Mouse (Mus musculus) lung, embryonic 16.5 days (tissue): ENCODE results near the gene Olfm3. TPM values are rescaled to one million over a fixed set of nuclear protein-coding genes. Genes with fewer than 3 reads are reported as not detected.

Source experiments
- ATAC-seq: fragments of 200-750 bp; cut with Nextera tagmentation; 2 replicates; pipeline ENCODE4 v1.8.0; 2017; ENCODE audit warnings: low read depth, mild to moderate bottlenecking, moderate library complexity
- H3K27ac ChIP-seq: fragments of 300-500 bp; sonication (generic); 2 replicates; pipeline ENCODE4 v1.5.1; 2014; ENCODE audit warnings: mild to moderate bottlenecking, control low read depth, low read length
- H3K27me3 ChIP-seq: fragments of 300-500 bp; sonication (generic); 2 replicates; pipeline ENCODE4 v1.6.1; 2014; ENCODE audit warnings: low read depth, low read length, mixed read lengths; ENCODE audit not compliant: control insufficient read depth, insufficient read depth
- H3K36me3 ChIP-seq: fragments of 300-500 bp; sonication (generic); 2 replicates; pipeline ENCODE4 v1.6.1; 2014; ENCODE audit warnings: low read length; ENCODE audit not compliant: control insufficient read depth, insufficient read depth
- H3K4me1 ChIP-seq: fragments of 300-500 bp; sonication (generic); replicated peaks from 2 replicates; pipeline ENCODE4 v1.6.1; 2014; ENCODE audit warnings: low read length, mixed read lengths; ENCODE audit not compliant: control insufficient read depth, insufficient read depth
- H3K4me2 ChIP-seq: fragments of 300-500 bp; sonication (generic); 2 replicates; pipeline ENCODE4 v1.6.1; 2014; ENCODE audit warnings: low read depth, low read length, control low read depth
- H3K4me3 ChIP-seq: fragments of 300-500 bp; sonication (generic); 2 replicates; pipeline ENCODE4 v1.5.1; 2014; ENCODE audit warnings: mild to moderate bottlenecking, low read length, control low read depth
- H3K9ac ChIP-seq: fragments of 300-500 bp; sonication (generic); 2 replicates; pipeline ENCODE4 v1.6.1; 2014; ENCODE audit warnings: low read length, control low read depth
- H3K9me3 ChIP-seq: fragments of 300-500 bp; sonication (generic); 2 replicates; pipeline ENCODE4 v1.6.1; 2016; ENCODE audit warnings: low read length; ENCODE audit not compliant: control insufficient read depth
- WGBS: fragments of 180-500 bp; shearing (Covaris S2); extraction: QIAGEN DNeasy Blood & Tissue Kit; methylation state at CpG from one replicate; pipeline ENCODE4 v1.1.7; 2014; 5-methylcytosine and 5-hydroxymethylcytosine counted together
- polyA plus RNA-seq: library from polyadenylated mRNA; unstranded; fragments of >200 nt; fragmentation: Nextera tagmentation; extraction: Ambion mirVana; gene quantifications from 2 replicates; pipeline ENCODE4 v1.2.1, GENCODE M21; 2015

Olfm3 gene
- polyA plus RNA-seq, 1 experiment from 2014 or later = 0.08 TPM

DNA sequence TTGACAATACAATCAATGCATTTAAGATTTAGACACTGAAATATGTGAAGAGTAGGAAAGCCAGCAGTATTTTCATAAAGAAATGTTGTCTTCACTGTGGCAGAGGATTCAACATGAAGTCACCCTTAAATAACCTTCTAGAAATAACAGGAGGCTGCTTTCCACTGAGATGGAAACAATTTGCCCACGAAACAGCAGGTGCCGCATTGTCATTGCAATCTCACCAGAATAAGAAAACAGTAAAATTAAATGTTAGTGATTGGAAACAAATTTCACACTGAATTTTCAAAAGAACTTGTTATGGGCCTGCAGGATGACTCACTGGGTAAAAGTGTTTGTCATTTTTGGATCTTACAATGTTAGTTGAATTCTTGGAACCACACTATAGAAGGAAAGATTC lies 29.0 kb downstream of the Olfm3 start:
- ATAC-seq = no peak
- no peaks in the 10 kb centered on the region for H3K9me3 ChIP-seq
- WGBS = 82% methylated on average over 2 of the region's 2 CpGs
- H3K27me3 ChIP-seq = no peaks in the 10 kb centered on the region
- no peak overlapping the region for H3K27ac ChIP-seq
- no peaks in the 10 kb centered on the region for H3K36me3 ChIP-seq
- no peak overlapping the region for H3K4me3 ChIP-seq
- H3K4me2 ChIP-seq = no peak overlapping the region
- no peaks in the 10 kb centered on the region for H3K4me1 ChIP-seq
- H3K9ac ChIP-seq = no peak overlapping the region

DNA sequence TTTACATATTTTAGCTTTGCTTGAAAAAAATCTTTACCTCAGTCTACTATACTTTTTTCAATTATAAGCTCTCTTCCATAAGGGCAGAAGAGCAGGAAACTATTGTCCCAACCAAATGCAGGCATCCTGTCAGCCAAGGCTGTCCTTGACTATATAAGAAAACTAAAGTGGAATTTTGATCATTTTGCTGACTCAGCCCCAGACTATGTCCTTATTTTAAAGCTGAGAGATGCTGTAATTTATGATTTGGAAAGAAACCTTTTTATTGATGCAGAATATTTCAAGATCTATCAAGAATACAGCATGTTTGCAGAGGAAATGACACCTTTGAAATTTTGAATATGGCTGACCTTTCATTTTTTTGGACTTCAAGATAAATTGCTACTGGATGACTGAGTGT lies 51.0 kb downstream of the Olfm3 start:
- Histone ChIP-seq H3K36me3 (no peaks in the 10 kb centered on the region), H3K4me2 (no peak overlapping the region), H3K4me3 (no peak overlapping the region), H3K9ac (no peak overlapping the region), H3K27me3 (no peaks in the 10 kb centered on the region), H3K4me1 (no peaks in the 10 kb centered on the region), H3K9me3 (no peaks in the 10 kb centered on the region), H3K27ac (no peak overlapping the region)
- no peak for ATAC-seq

DNA sequence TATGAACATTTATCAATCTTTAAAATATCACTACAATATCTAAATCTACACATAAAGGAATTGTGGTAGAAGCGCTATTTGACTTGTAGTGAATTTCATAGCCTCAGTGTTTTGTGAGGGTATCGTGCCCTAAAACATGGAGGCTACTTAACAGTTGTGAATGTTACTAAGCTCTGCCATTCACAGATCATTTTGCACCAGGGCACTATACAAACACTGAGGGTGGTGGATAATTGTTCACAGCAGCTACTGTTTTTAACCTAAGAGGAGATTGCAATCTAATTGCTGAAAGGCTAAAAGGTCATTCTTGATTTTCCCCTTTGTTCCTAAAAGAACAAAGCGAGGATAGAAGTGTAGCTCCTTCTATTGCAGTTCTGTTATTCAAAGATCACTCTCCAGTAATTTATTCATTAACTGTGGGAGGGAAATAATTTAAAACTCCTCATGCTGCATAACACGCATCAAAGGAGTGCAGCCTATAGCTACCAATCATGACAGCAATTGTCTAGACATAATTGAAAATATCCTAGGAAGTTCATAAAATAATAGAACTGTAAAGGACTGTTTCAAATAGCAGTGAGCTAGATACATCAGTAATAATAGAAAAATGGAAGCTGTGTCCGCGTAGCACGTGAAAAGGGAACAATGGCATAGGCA lies 55.6 kb downstream of the Olfm3 start:
- no peaks in the 10 kb centered on the region for H3K9me3 ChIP-seq
- ATAC-seq = no peak
- no peak overlapping the region for H3K4me2 ChIP-seq
- no peak overlapping the region for H3K4me3 ChIP-seq
- no peaks in the 10 kb centered on the region for H3K36me3 ChIP-seq
- WGBS = 73% methylated on average over 7 of the region's 7 CpGs
- H3K4me1 ChIP-seq = no peaks in the 10 kb centered on the region
- H3K9ac ChIP-seq = no peak overlapping the region
- H3K27me3 ChIP-seq = no peaks in the 10 kb centered on the region
- no peak overlapping the region for H3K27ac ChIP-seq

DNA sequence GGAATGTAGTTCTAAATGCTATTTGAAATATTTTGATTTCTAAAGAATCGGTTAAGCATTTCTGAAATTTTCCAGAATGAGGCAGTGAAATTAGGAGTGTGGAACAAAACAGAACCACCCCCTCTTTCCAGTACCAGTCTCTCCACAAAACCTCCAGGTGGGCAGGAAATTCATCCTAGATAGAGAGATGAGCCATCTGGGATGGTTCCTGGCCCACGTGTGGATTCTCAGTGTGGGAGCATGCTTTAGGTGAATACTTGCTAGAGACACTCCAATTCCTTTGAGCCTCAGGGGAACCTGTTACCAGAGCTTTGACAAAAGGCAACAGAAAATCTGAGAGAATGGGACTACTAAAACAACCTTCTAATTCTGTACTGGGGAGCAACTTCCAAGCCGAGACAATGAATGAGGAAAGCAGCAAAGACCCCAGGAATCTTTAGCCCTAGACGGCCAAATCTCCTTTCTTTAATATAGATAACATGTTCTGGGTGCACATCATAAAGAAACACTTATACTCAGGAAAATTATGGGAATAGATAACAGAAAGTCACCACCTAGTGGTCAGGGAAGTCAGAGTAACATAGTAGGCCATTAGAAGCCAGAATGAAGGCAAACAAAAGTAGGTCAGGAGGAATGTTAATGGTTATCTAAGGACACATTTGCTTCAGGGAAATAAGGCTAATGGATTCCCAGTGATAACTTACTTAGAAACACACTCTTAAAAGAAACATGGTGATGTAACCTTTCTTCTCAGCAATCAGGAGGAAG lies 58.6 kb downstream of the Olfm3 start:
- Histone ChIP-seq H3K36me3 (no peaks in the 10 kb centered on the region), H3K27ac (no peak overlapping the region), H3K9ac (no peak overlapping the region), H3K27me3 (no peaks in the 10 kb centered on the region), H3K4me2 (no peak overlapping the region), H3K4me3 (no peak overlapping the region), H3K4me1 (no peaks in the 10 kb centered on the region), H3K9me3 (no peaks in the 10 kb centered on the region)
- 59% methylated on average over 4 of the region's 4 CpGs for WGBS
- ATAC-seq = no peak

DNA sequence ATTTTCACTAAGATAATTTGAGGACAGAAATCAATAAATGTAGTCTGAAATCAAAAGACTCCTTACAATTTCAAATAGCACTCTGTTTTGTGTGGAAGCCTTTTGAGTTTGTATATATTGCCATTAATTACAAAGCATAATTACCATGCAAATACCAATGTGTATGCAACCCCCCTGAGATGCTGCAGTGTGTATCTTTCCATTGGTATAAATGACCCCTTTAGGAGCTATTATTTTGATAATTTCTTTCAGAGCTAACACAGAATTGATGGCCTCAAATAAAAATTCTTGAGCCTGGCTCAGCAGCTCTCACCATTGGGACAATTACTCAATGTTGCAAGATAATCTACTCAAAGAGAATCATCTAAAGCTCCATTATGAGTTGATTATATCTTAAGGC lies 67.3 kb downstream of the Olfm3 start:
- no peaks in the 10 kb centered on the region for H3K36me3 ChIP-seq
- no peak overlapping the region for H3K27ac ChIP-seq
- H3K4me2 ChIP-seq = no peak overlapping the region
- no peak overlapping the region for H3K4me3 ChIP-seq
- H3K9ac ChIP-seq = no peak overlapping the region
- no peaks in the 10 kb centered on the region for H3K27me3 ChIP-seq
- no peak for ATAC-seq
- no peaks in the 10 kb centered on the region for H3K4me1 ChIP-seq
- no peaks in the 10 kb centered on the region for H3K9me3 ChIP-seq

DNA sequence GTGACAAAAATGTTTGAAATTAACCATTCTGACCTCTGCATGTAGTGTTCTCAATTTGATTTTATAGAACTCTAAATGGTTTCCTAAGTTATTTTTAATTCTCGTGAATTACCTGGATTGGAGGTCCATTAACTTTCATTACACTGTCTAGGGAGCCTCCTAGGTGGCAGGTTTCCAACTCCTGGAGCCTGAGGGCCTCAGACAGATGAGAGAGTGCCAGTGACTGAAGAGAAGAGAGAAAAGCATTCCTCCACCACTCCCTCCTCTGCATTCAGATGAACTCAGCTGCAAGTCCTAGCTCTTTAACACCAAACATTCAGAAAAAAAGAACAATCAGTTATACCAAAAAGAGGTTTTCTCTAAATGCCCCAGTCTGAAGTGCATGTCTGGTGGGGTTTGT lies 68.6 kb downstream of the Olfm3 start:
- 53% methylated on average over 1 of the region's 1 CpGs for WGBS
- H3K27ac ChIP-seq = no peak overlapping the region
- ATAC-seq = no peak
- H3K36me3 ChIP-seq = no peaks in the 10 kb centered on the region
- no peak overlapping the region for H3K9ac ChIP-seq
- H3K4me1 ChIP-seq = no peaks in the 10 kb centered on the region
- no peaks in the 10 kb centered on the region for H3K27me3 ChIP-seq
- no peak overlapping the region for H3K4me3 ChIP-seq
- H3K4me2 ChIP-seq = no peak overlapping the region
- H3K9me3 ChIP-seq = no peaks in the 10 kb centered on the region

DNA sequence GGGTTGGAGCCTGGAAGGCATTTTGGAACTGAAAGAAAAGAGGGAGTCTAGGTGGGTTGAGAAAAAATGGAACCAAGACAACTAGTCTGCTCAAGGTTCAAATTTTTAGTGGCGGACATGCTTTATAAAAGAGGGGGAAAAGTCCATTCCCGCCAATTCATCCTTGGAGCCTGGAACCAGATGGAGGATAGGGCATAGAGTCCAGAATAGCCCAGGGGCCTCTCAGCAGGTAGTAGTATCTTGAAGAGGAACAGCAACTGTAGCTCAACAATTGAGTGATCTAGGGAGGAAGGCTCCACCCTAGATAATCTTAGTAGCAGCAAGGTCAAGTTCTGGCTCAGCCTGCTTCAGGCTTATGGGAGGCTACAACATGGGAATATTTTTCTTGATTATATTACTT lies 87.0 kb downstream of the Olfm3 start:
- Histone ChIP-seq H3K4me1 (no peaks in the 10 kb centered on the region), H3K27me3 (no peaks in the 10 kb centered on the region), H3K4me2 (no peak overlapping the region), H3K36me3 (no peaks in the 10 kb centered on the region), H3K9me3 (no peaks in the 10 kb centered on the region), H3K27ac (no peak overlapping the region), H3K9ac (no peak overlapping the region), H3K4me3 (no peak overlapping the region)
- no peak for ATAC-seq
- 95% methylated on average over 2 of the region's 2 CpGs for WGBS

DNA sequence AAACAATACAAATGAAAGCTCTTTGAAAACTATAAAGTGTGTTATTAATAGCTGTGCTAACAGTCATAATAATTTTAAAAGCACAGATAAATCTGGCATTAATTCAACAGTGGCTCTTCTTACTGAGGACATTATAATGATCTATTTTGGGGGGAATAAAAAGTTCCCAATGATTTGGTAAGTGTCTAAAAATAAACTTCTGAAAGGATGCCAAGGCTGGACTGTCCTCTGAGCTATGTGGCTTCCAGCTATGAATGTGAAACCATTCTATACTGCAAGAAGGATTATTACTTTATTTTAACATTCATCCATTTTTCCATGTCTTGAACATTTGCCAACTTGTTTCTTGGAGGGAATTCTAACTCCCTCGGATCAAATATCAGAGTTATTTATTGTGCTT lies 92.1 kb downstream of the Olfm3 start:
- Histone ChIP-seq H3K4me1 (no peaks in the 10 kb centered on the region), H3K4me2 (no peak overlapping the region), H3K9me3 (no peaks in the 10 kb centered on the region), H3K27me3 (no peaks in the 10 kb centered on the region), H3K9ac (no peak overlapping the region), H3K27ac (no peak overlapping the region), H3K4me3 (no peak overlapping the region), H3K36me3 (no peaks in the 10 kb centered on the region)
- 29% methylated on average over 1 of the region's 1 CpGs for WGBS
- ATAC-seq = no peak

DNA sequence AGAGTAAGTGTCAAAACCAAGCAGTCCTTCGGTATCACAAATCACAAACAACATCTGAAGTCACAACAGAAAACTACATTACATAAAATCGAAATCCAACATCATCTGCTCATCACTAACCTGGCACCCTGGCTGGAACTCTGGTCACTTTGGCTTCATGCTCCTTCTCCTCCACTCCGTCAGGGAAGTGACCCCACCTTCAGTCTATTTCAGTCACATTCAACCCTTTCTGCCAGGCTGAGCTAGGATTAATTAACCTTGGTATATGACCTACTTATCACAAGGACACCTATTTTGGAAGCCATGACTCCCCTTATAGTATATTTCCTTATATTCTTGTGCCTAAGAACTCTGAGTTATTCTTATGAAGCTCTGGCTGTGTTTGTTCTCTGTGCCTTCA lies 123.7 kb downstream of the Olfm3 start:
- Histone ChIP-seq H3K27ac (no peak overlapping the region), H3K9ac (no peak overlapping the region), H3K27me3 (no peaks in the 10 kb centered on the region), H3K36me3 (no peaks in the 10 kb centered on the region), H3K4me1 (no peaks in the 10 kb centered on the region), H3K9me3 (no peaks in the 10 kb centered on the region), H3K4me3 (no peak overlapping the region), H3K4me2 (no peak overlapping the region)
- 71% methylated on average over 3 of the region's 3 CpGs for WGBS
- ATAC-seq = no peak
